Mouse (Mus musculus) lung, postnatal 0 days (tissue): Measurements from ENCODE around the gene Duox2. TPM values are rescaled to one million over a fixed set of nuclear protein-coding genes. Genes with fewer than 3 reads are reported as not detected.

Source experiments
- ATAC-seq: fragments of 200-750 bp; cut with Nextera tagmentation; 2 replicates; pipeline ENCODE4 v1.8.0; 2017; ENCODE audit warnings: moderate library complexity
- DNase-seq: peaks from one replicate; pipeline ENCODE4 v3.0.0-alpha.2; 2016; ENCODE audit warnings: low spot score
- H3K27ac ChIP-seq: fragments of 300-500 bp; sonication (generic); 2 replicates; pipeline ENCODE4 v1.5.1; 2014; ENCODE audit warnings: antibody characterized with exemption, mild to moderate bottlenecking, low read length, mixed read lengths
- H3K27me3 ChIP-seq: fragments of 300-500 bp; sonication (generic); replicated peaks from 2 replicates; pipeline ENCODE4 v1.6.1; 2014; ENCODE audit warnings: low read length, mixed read lengths; ENCODE audit not compliant: insufficient read depth
- H3K36me3 ChIP-seq: fragments of 300-500 bp; sonication (generic); 2 replicates; pipeline ENCODE4 v1.6.1; 2014; ENCODE audit warnings: low read length, mixed read lengths; ENCODE audit not compliant: insufficient read depth
- H3K4me1 ChIP-seq: fragments of 300-500 bp; sonication (generic); 2 replicates; pipeline ENCODE4 v1.6.1; 2014; ENCODE audit warnings: antibody characterized with exemption, low read depth, low read length, mixed read lengths; ENCODE audit not compliant: insufficient read depth
- H3K4me2 ChIP-seq: fragments of 300-500 bp; sonication (generic); replicated peaks from 2 replicates; pipeline ENCODE4 v1.6.1; 2014; ENCODE audit warnings: low read depth, mild to moderate bottlenecking, low read length, moderate library complexity, mixed read lengths
- H3K4me3 ChIP-seq: fragments of 300-500 bp; sonication (generic); 2 replicates; pipeline ENCODE4 v1.5.1; 2014; ENCODE audit warnings: low read depth, low read length
- H3K9ac ChIP-seq: fragments of 300-500 bp; sonication (generic); replicated peaks from 2 replicates; pipeline ENCODE4 v1.6.1; 2014; ENCODE audit warnings: low read depth, mild to moderate bottlenecking
- H3K9me3 ChIP-seq: fragments of 300-500 bp; sonication (generic); 2 replicates; pipeline ENCODE4 v1.6.1; 2016; ENCODE audit warnings: low read length, mixed read lengths
- CTCF ChIP-seq: IDR thresholded peaks from 2 replicates; pipeline ENCODE4 v1.5.1; 2016; ENCODE audit warnings: antibody characterized with exemption, mild to moderate bottlenecking
- EP300 ChIP-seq: IDR thresholded peaks from 2 replicates; pipeline ENCODE4 v1.6.1; 2016; ENCODE audit warnings: antibody characterized with exemption, mild to moderate bottlenecking, control low read depth
- WGBS: fragments of 180-500 bp; shearing (Covaris S2); extraction: QIAGEN DNeasy Blood & Tissue Kit; methylation state at CpG from one replicate; pipeline ENCODE4 v1.1.7; 2014; 5-methylcytosine and 5-hydroxymethylcytosine counted together
- polyA plus RNA-seq: library from polyadenylated mRNA; unstranded; fragments of >200 nt; fragmentation: Nextera tagmentation; extraction: Ambion mirVana; gene quantifications from 2 replicates; pipeline ENCODE4 v1.2.1, GENCODE M21; 2015

The Duox2 gene
- polyA plus RNA-seq, 1 experiment from 2014 or later, result 0.02 TPM

DNA sequence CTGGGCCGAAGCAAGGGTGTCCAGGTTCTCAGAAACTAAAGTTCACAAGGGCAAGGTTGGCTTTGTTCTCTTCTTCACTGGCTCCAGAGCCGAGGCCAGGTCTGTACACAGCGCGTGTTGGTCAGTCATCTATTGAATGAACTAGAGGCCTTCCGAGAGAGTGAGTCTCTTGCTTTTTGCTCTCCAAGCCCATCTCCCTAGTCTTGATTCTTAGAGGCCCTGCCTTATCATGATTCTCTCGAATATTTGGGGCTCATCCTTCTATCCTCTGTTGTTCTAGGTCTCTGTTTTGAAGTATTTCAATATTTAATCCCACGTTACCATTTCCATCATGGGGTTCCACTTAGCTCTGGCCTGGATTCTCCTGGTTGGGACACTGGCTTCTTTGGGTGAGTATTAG, 17.1 kb upstream of the Duox2 start, which contains the start of gene Duox1:
Gene Duox1, plus strand, starts transcription at position 301 of the 400 bp plus-strand sequence.
- Histone ChIP-seq H3K36me3 (no peaks in the 10 kb centered on the region), H3K4me2 (no peak within 1 kb of the TSS), H3K27ac (no peak within 1 kb of the TSS), H3K9ac (no peak within 1 kb of the TSS), H3K27me3 (peaks cover 15% of the 10 kb centered on the region), H3K4me1 (peaks cover 8% of the 10 kb centered on the region; the same call in 1 of the 2 replicates), H3K4me3 (no peak within 1 kb of the TSS), H3K9me3 (no peaks in the 10 kb centered on the region)
- no peak for ATAC-seq
- DNase-seq, result no peak
- WGBS, result 84% methylated on average over 7 of the region's 7 CpGs
- TF ChIP-seq CTCF, result no peak
- no peak for TF ChIP-seq EP300

DNA sequence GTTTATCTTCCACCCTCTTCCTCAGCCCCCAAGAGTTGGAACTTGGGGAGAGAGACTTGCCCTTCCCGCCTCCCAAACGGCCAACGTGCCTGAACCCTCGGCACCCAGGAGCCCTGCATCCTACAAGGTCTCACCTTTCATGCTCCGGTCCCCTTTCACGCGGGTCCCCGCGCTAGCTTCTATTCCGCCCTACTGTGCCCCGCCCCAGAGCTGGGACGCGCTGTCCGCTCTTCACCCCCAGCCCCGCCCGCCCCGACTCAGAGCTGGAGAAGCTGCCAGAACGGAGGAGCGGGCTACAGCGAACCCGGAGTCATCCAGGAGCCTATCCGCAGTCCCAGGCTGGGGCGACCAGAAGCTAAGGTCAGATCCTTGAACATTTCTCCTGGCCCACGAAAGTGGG, 15.3 kb upstream of the Duox2 start, which contains the start of gene Duoxa1:
Gene Duoxa1, minus strand, starts transcription at position 195 of the 400 bp plus-strand sequence.
- Histone ChIP-seq H3K27ac (no peak within 1 kb of the TSS), H3K4me2 (peak within 1 kb of the TSS; percentile 38), H3K4me3 (peak within 1 kb of the TSS; percentile 16; the same call in 1 of the 2 replicates), H3K27me3 (peaks cover 15% of the 10 kb centered on the region), H3K36me3 (no peaks in the 10 kb centered on the region), H3K9me3 (no peaks in the 10 kb centered on the region), H3K4me1 (peaks cover 8% of the 10 kb centered on the region; the same call in 1 of the 2 replicates), H3K9ac (no peak within 1 kb of the TSS)
- ATAC-seq (peak; percentile 52), DNase-seq (no peak)
- 2% methylated on average over 24 of the region's 24 CpGs for WGBS
- no peak for TF ChIP-seq CTCF
- TF ChIP-seq EP300, result no peak

DNA sequence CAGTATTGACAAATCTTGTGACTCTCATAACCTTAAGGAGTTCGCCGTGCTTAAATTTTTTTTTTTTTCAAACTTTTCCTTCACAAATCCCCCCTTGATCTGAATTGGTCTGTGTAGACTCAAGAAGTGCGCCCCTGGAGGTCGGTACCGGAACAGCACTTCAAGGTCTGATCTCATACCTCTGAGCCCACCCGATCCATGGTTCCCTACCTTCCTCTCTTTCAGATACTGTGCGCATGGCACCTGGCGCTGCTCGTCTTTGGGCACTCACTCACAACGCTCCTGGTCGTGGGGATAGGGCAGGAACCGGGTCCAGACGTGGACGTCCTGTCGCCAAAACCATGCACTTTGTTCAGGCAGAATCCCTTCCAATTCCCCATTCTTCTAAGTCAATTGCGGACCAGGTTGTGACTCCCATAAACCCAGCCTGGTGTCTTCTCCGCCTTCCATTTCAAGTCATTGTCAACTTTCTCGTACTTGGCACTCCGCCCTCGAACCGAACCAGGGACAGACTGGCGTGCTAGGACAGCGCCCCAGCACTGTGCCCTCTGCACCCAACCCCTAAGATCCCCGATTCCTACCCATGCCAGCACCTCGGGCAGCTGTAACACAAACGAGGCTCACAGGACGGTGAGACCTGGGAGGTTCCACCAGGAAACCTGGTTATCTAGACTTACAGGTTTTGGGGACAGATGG, 14.6 kb upstream of the Duox2 start:
- Histone ChIP-seq H3K27ac (no peak overlapping the region), H3K4me2 (peak overlapping the region; percentile 38), H3K36me3 (no peaks in the 10 kb centered on the region), H3K27me3 (peaks cover 15% of the 10 kb centered on the region), H3K9me3 (no peaks in the 10 kb centered on the region), H3K4me3 (peak overlapping the region; percentile 16; the same call in 1 of the 2 replicates), H3K4me1 (peaks cover 8% of the 10 kb centered on the region; the same call in 1 of the 2 replicates), H3K9ac (no peak overlapping the region)
- ATAC-seq (peak; percentile 19; the same call in 1 of the 2 replicates), DNase-seq (peak; percentile 44)
- peak; percentile 75 for TF ChIP-seq CTCF
- TF ChIP-seq EP300, result no peak
- WGBS, result 4% methylated on average over 27 of the region's 27 CpGs

DNA sequence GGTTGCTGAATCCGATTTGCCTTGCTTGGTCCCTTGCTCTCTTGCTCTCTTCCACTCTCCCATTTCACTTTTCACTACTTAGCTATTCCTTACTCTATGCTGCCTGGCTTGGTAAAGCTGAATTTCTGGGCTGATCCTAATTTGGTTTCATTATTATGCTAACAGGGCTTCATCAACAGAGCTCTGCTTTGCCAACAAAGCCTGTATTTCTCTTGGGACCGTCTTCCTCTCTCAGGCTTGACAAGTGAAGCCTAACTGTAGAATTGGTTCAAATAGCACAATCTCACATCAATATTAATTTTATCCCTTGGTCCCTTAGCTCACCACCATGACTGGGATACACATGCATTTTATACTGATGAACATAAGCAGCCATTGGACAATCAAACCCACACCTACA, 13.3 kb upstream of the Duox2 start:
- Histone ChIP-seq H3K4me3 (no peak overlapping the region), H3K36me3 (no peaks in the 10 kb centered on the region), H3K27me3 (peaks cover 15% of the 10 kb centered on the region), H3K4me2 (no peak overlapping the region), H3K4me1 (peaks cover 8% of the 10 kb centered on the region; the same call in 1 of the 2 replicates), H3K9me3 (no peaks in the 10 kb centered on the region), H3K27ac (no peak overlapping the region), H3K9ac (no peak overlapping the region)
- TF ChIP-seq EP300 (no peak), CTCF (no peak)
- 53% methylated on average over 2 of the region's 2 CpGs for WGBS
- DNase-seq, result no peak
- ATAC-seq, result no peak

DNA sequence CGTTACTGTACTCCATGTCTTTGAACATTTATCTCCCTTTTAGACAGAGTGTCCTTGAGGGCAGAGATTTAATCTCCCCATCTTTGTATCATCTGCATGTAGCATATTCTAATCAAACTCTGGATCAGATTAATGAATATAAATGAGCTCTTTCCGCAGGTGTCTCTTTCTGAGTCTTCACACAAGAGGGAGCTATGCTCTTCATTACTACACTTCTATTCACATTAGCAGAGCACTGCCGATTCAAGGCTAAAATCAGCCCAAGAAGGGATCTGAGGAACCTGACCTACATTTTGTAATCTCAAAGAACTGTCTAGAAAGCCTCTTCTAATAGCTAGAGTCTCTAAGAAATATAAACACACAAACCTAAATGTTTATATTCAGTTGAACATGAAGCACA, 11.4 kb upstream of the Duox2 start:
- H3K27ac ChIP-seq, result no peak overlapping the region
- ATAC-seq (no peak), DNase-seq (no peak)
- H3K27me3 ChIP-seq, result peaks cover 15% of the 10 kb centered on the region
- 35% methylated on average over 3 of the region's 3 CpGs for WGBS
- no peak overlapping the region for H3K4me3 ChIP-seq
- H3K36me3 ChIP-seq, result no peaks in the 10 kb centered on the region
- H3K4me1 ChIP-seq, result peaks cover 8% of the 10 kb centered on the region; the same call in 1 of the 2 replicates
- TF ChIP-seq CTCF (no peak), EP300 (no peak)
- no peak overlapping the region for H3K9ac ChIP-seq
- no peak overlapping the region for H3K4me2 ChIP-seq
- H3K9me3 ChIP-seq, result no peaks in the 10 kb centered on the region

DNA sequence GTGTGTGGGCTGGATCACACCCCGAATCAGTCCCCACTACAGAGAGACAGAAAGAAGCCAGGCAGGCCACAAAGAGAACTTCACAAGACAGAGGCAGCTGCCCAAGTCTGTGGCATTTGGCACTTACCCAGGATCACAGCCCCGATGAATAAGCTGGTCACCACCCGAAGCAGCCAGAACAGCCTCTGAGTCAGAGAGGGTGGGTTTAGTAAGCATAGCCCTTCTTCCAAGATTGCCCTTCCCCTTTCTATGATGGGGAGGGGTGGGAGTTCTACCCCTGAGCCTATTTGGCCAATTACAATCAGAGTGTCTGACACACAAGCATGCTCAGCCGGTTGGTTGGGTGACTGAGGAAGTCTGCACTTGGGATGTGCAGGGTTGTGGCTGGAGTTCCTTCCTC, 7.9 kb upstream of the Duox2 start:
- no peak for DNase-seq
- 0 out of 2 replicates have a peak, but pooled peaks cover 3% of the 10 kb centered on the region for H3K4me1 ChIP-seq
- H3K4me3 ChIP-seq, result no peak overlapping the region
- peak; percentile 39; the same call in 1 of the 2 replicates for ATAC-seq
- 29% methylated on average over 4 of the region's 4 CpGs for WGBS
- H3K4me2 ChIP-seq, result no peak overlapping the region
- no peaks in the 10 kb centered on the region for H3K9me3 ChIP-seq
- H3K27ac ChIP-seq, result no peak overlapping the region
- TF ChIP-seq CTCF (no peak), EP300 (no peak)
- H3K27me3 ChIP-seq, result peaks cover 13% of the 10 kb centered on the region
- H3K9ac ChIP-seq, result no peak overlapping the region
- no peaks in the 10 kb centered on the region for H3K36me3 ChIP-seq
